Mouse (Mus musculus) neural tube, embryonic 12.5 days (tissue): Measurements from ENCODE around the gene Glipr1. TPM values are rescaled to one million over a fixed set of nuclear protein-coding genes. Genes with fewer than 3 reads are reported as not detected.
"Not testable (repeated sequence)": the region's sequence is repeated elsewhere in the genome, so short reads cannot be mapped to it uniquely, and the experiment has no call there.

Experiments
- ATAC-seq: fragments of 200-750 bp; cut with Nextera tagmentation; 2 replicates; pipeline ENCODE4 v1.8.0; 2017; ENCODE audit warnings: low read depth, mild to moderate bottlenecking, moderate TSS enrichment, moderate library complexity; ENCODE audit not compliant: low FRiP score
- H3K27ac ChIP-seq: fragments of 300-500 bp; sonication (generic); 2 replicates; pipeline ENCODE4 v1.5.1; 2016
- H3K27me3 ChIP-seq: fragments of 300-500 bp; sonication (generic); replicated peaks from 2 replicates; pipeline ENCODE4 v1.6.1; 2016; ENCODE audit warnings: mild to moderate bottlenecking
- H3K36me3 ChIP-seq: fragments of 300-500 bp; sonication (generic); 2 replicates; pipeline ENCODE4 v1.6.1; 2016; ENCODE audit warnings: mild to moderate bottlenecking
- H3K4me1 ChIP-seq: fragments of 300-500 bp; sonication (generic); 2 replicates; pipeline ENCODE4 v1.6.1; 2016
- H3K4me2 ChIP-seq: fragments of 300-500 bp; sonication (generic); replicated peaks from 2 replicates; pipeline ENCODE4 v1.6.1; 2016; ENCODE audit warnings: mild to moderate bottlenecking
- H3K4me3 ChIP-seq: fragments of 300-500 bp; sonication (generic); 2 replicates; pipeline ENCODE4 v1.5.1; 2016
- H3K9ac ChIP-seq: fragments of 300-500 bp; sonication (generic); 2 replicates; pipeline ENCODE4 v1.6.1; 2016; ENCODE audit warnings: mild to moderate bottlenecking
- H3K9me3 ChIP-seq: fragments of 300-500 bp; sonication (generic); 2 replicates; pipeline ENCODE4 v1.6.1; 2016; ENCODE audit warnings: mild to moderate bottlenecking
- WGBS: fragments of 180-500 bp; shearing (Covaris S2); methylation state at CpG from one replicate; pipeline ENCODE4 v1.1.7; 2016; 5-methylcytosine and 5-hydroxymethylcytosine counted together
- polyA plus RNA-seq: library from polyadenylated mRNA; unstranded; fragments of >200 nt; fragmentation: Nextera tagmentation; extraction: Ambion mirVana; gene quantifications from 2 replicates; pipeline ENCODE4 v1.2.1, GENCODE M21; 2016

Glipr1 gene
- 0.46 and 0.76 TPM in 2 replicates for polyA plus RNA-seq

- Histone ChIP-seq H3K4me2 (no peak within 1 kb of the TSS), H3K4me3 (no peak within 1 kb of the TSS), H3K36me3 (no peaks in the 10 kb centered on the region), H3K9ac (no peak within 1 kb of the TSS), H3K9me3 (no peaks in the 10 kb centered on the region), H3K4me1 (no peaks in the 10 kb centered on the region), H3K27ac (no peak within 1 kb of the TSS), H3K27me3 (no peaks in the 10 kb centered on the region)
- ATAC-seq, result no peak
- WGBS, result 78% methylated on average over 9 of the region's 9 CpGs
These were observed at the start of gene Glipr1 for GRCm38 (mm10) chr10:112002544-112003215. Gene Glipr1 (minus strand): TSS chr10:112002631.

- H3K4me1 ChIP-seq, H3K4me3 ChIP-seq, H3K27me3 ChIP-seq, H3K4me2 ChIP-seq, ATAC-seq, H3K9ac ChIP-seq, H3K9me3 ChIP-seq, H3K36me3 ChIP-seq, H3K27ac ChIP-seq: not testable (repeated sequence)
- WGBS, result 69% methylated on average over 2 of the region's 2 CpGs
These were observed 49.5 kb upstream of the Glipr1 start for GRCm38 (mm10) chr10:112051956-112052355.

GRCm38 (mm10) chr10:112051220-112051619, 48.8 kb upstream of the Glipr1 start:
- ATAC-seq, result no peak
- Histone ChIP-seq H3K27ac (no peak overlapping the region), H3K4me1 (no peaks in the 10 kb centered on the region), H3K4me3 (no peak overlapping the region), H3K9ac (no peak overlapping the region), H3K36me3 (no peaks in the 10 kb centered on the region), H3K27me3 (no peaks in the 10 kb centered on the region), H3K9me3 (no peaks in the 10 kb centered on the region), H3K4me2 (no peak overlapping the region)

DNA sequence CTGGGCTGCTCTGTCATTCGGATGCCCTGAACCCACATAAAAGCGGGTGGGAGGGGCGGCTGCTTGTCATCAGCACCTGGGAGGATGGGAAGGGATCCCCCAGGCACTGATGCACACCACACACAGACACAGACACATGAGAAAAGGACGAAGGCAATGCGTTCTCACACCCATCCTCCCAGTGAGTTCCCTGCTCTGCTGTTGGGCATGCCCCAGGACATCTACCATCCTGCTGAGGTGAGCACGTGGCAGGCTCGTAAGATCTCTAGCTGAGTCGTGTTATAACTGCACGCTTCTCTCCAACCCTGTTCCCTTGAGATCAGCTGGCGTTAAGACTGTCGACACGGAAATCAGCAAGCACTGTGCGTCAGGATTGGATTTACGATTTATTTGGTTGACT, 41.9 kb upstream of the Glipr1 start:
- H3K4me1 ChIP-seq, H3K4me3 ChIP-seq, H3K36me3 ChIP-seq, H3K9ac ChIP-seq, ATAC-seq, H3K27ac ChIP-seq, H3K9me3 ChIP-seq, H3K4me2 ChIP-seq, H3K27me3 ChIP-seq: not testable (repeated sequence)
- 48% methylated on average over 14 of the region's 14 CpGs for WGBS

DNA sequence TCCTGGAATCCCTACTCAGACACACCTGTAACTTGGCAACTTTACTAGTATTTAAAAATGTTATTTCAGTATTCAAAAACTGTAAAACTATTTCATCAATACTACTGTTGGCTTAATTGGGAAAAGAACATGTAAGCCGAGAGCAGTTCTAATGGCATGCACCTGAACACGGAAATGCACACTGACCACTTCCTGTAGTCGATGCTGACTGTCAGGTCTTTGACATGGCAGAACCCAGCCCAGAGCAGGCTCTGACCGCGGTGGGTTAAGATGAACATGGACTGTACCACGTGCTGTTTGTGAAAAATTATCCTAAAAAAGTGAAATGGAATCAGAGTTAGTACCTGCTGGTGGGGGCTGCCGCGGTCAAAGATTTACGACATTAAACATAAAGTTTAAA, 41.1 kb upstream of the Glipr1 start:
- not testable (repeated sequence) for H3K4me1 ChIP-seq, H3K9ac ChIP-seq, H3K4me3 ChIP-seq, H3K27me3 ChIP-seq, H3K9me3 ChIP-seq, H3K27ac ChIP-seq, H3K36me3 ChIP-seq, H3K4me2 ChIP-seq
- WGBS, result 86% methylated on average over 9 of the region's 9 CpGs
- 0 out of 2 replicates have a peak, but pooled peaks have one; percentile 17 for ATAC-seq

DNA sequence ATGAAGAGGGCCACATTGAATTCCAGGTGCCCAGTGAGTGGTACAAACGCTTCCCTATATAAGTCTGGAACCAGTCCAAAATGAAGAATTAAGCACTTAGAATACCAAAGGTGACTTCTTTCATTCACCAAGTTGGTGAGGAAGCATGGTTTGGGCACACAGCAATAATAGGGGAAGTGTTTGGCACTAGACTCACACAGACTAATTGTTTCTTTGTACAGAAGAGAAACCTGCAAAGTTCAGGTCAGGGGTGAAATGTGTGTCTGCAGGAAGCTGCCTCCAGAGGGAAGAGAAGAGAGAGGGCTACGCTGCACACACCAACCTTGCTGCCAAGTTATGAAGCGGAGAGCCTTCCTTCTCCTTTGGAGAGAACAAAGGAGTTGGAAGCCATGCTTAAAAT, 26.3 kb upstream of the Glipr1 start:
- H3K27me3 ChIP-seq, H3K9ac ChIP-seq, H3K4me1 ChIP-seq, H3K9me3 ChIP-seq, H3K4me3 ChIP-seq, H3K27ac ChIP-seq, ATAC-seq, H3K36me3 ChIP-seq, H3K4me2 ChIP-seq: not testable (repeated sequence)
- 79% methylated on average over 3 of the region's 3 CpGs for WGBS

DNA sequence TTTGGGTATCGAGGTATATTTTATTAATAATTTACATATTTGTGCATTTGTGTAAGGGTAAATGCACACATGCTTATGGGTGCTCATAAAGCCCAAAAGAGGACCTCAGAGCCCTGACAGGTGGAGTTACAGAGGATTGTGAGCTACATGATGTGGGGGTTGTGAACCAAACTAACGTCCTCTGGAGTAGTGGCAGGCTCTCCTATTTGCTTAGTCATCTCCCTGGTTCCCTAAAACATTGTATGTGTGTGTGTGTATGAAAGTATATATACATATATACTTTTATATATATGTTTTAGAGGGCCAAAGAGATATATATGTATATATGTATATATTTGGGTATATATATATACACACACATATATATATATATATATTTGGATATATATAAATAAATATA, 21.2 kb upstream of the Glipr1 start:
- WGBS, result 83% methylated on average over 2 of the region's 2 CpGs

GRCm38 (mm10) chr10:112009511-112009910, 7.1 kb upstream of the Glipr1 start:
- H3K9ac ChIP-seq, result not testable (repeated sequence)
- 85% methylated on average over 1 of the region's 1 CpGs for WGBS

More for the DNA sequence above, 21.2 kb upstream of the Glipr1 start:
- Histone ChIP-seq H3K9me3 (no peaks in the 10 kb centered on the region), H3K9ac (no peak overlapping the region), H3K36me3 (no peaks in the 10 kb centered on the region), H3K4me2 (no peak overlapping the region), H3K27ac (no peak overlapping the region), H3K4me3 (no peak overlapping the region), H3K4me1 (no peaks in the 10 kb centered on the region), H3K27me3 (no peaks in the 10 kb centered on the region)
- ATAC-seq, result no peak

GRCm38 (mm10) chr10:112001756-112002520, 493 bp downstream of the Glipr1 start:
- Histone ChIP-seq H3K27ac (no peak overlapping the region), H3K27me3 (no peaks in the 10 kb centered on the region), H3K4me3 (no peak overlapping the region), H3K9me3 (no peaks in the 10 kb centered on the region), H3K9ac (no peak overlapping the region), H3K36me3 (no peaks in the 10 kb centered on the region), H3K4me1 (no peaks in the 10 kb centered on the region), H3K4me2 (no peak overlapping the region)
- WGBS, result 90% methylated on average over 9 of the region's 9 CpGs
- ATAC-seq, result no peak

More at GRCm38 (mm10) chr10:112009511-112009910, 7.1 kb upstream of the Glipr1 start:
- H3K9me3 ChIP-seq, H3K27ac ChIP-seq, H3K36me3 ChIP-seq, H3K4me2 ChIP-seq, ATAC-seq, H3K27me3 ChIP-seq, H3K4me3 ChIP-seq, H3K4me1 ChIP-seq: not testable (repeated sequence)

GRCm38 (mm10) chr10:112001350-112001749, 1.1 kb downstream of the Glipr1 start:
- Histone ChIP-seq H3K27ac (no peak overlapping the region), H3K4me3 (no peak overlapping the region), H3K27me3 (no peaks in the 10 kb centered on the region), H3K4me1 (no peaks in the 10 kb centered on the region), H3K36me3 (no peaks in the 10 kb centered on the region), H3K4me2 (no peak overlapping the region), H3K9me3 (no peaks in the 10 kb centered on the region), H3K9ac (no peak overlapping the region)
- 84% methylated on average over 2 of the region's 2 CpGs for WGBS
- no peak for ATAC-seq

GRCm38 (mm10) chr10:112000568-112000967, 1.9 kb downstream of the Glipr1 start:
- Histone ChIP-seq H3K4me2 (no peak overlapping the region), H3K36me3 (no peaks in the 10 kb centered on the region), H3K9me3 (no peaks in the 10 kb centered on the region), H3K4me3 (no peak overlapping the region), H3K27ac (no peak overlapping the region), H3K9ac (no peak overlapping the region), H3K27me3 (no peaks in the 10 kb centered on the region), H3K4me1 (no peaks in the 10 kb centered on the region)
- ATAC-seq, result no peak
- 80% methylated on average over 5 of the region's 5 CpGs for WGBS

DNA sequence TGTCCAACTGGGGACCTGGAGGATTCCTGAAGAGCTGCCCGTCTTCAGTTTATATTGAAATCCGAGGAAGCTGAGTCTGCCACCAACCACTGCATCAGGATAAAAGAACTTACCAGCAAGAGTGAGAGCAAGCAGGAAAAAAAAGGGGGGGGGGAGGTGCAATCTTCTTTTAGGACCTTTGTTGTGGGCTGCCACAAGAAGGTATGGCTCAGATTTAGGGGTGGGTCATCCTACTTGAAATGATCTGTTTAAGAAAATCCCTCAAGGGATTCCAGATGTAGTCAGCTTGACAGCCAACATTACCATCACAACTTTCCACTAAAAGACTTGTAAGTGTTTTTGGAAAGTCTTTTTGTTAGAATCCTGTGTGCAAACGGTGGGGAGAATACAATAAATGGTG, 2.7 kb downstream of the Glipr1 start:
- no peak overlapping the region for H3K4me3 ChIP-seq
- ATAC-seq, result no peak
- H3K9ac ChIP-seq, result no peak overlapping the region
- no peaks in the 10 kb centered on the region for H3K36me3 ChIP-seq
- H3K27ac ChIP-seq, result no peak overlapping the region
- no peaks in the 10 kb centered on the region for H3K9me3 ChIP-seq
- no peaks in the 10 kb centered on the region for H3K4me1 ChIP-seq
- H3K27me3 ChIP-seq, result no peaks in the 10 kb centered on the region
- H3K4me2 ChIP-seq, result no peak overlapping the region
- WGBS, result 65% methylated on average over 3 of the region's 3 CpGs

DNA sequence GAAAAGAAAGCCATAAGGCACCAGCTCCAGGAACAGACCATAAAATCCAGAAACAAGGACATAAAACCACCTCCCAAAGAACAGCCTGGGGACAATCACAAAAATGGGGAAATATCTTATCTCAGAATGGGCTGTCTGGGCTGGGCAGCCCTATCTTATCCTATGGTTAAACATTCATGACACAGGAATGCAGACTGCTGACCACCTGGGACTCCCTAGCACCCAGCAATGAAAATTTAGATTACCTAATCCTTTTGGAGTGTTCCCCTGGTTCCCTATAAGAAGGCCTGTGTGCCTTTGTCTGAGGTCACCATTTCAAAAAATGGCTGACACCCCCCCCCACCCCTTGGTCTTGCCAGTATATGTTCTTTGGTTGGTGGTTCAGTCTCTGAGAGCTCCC, 4.8 kb downstream of the Glipr1 start:
- Histone ChIP-seq H3K27me3 (no peaks in the 10 kb centered on the region), H3K9me3 (no peaks in the 10 kb centered on the region), H3K4me1 (no peaks in the 10 kb centered on the region), H3K4me2 (no peak overlapping the region), H3K9ac (no peak overlapping the region), H3K4me3 (no peak overlapping the region), H3K36me3 (no peaks in the 10 kb centered on the region), H3K27ac (no peak overlapping the region)
- no peak for ATAC-seq
